Mouse (Mus musculus) natural killer cell, adult 2 months (primary cell): Measurements from ENCODE around the gene Cd79a.
A peak's percentile ranks its signal among the peaks of the same experiment; 100 is the strongest.
"Not testable (repeated sequence)": the region's sequence is repeated elsewhere in the genome, so short reads cannot be mapped to it uniquely, and the experiment has no call there.

Source experiments
- DNase-seq, 2 experiments: peaks; one replicate each; pipeline ENCODE4 v3.0.0; 2022; ENCODE audit warnings: low spot score in 2 of 2

The Cd79a gene

GRCm38 (mm10) chr7:24885468-24886307 lies 11.5 kb upstream of the Cd79a start:
- no peak for DNase-seq

GRCm38 (mm10) chr7:24886308-24886633 lies 10.9 kb upstream of the Cd79a start:
- DNase-seq: no peak

GRCm38 (mm10) chr7:24887096-24887495 lies 10.1 kb upstream of the Cd79a start:
- no peak for DNase-seq

GRCm38 (mm10) chr7:24889431-24890220 lies 7.6 kb upstream of the Cd79a start:
- DNase-seq: no peak

DNA sequence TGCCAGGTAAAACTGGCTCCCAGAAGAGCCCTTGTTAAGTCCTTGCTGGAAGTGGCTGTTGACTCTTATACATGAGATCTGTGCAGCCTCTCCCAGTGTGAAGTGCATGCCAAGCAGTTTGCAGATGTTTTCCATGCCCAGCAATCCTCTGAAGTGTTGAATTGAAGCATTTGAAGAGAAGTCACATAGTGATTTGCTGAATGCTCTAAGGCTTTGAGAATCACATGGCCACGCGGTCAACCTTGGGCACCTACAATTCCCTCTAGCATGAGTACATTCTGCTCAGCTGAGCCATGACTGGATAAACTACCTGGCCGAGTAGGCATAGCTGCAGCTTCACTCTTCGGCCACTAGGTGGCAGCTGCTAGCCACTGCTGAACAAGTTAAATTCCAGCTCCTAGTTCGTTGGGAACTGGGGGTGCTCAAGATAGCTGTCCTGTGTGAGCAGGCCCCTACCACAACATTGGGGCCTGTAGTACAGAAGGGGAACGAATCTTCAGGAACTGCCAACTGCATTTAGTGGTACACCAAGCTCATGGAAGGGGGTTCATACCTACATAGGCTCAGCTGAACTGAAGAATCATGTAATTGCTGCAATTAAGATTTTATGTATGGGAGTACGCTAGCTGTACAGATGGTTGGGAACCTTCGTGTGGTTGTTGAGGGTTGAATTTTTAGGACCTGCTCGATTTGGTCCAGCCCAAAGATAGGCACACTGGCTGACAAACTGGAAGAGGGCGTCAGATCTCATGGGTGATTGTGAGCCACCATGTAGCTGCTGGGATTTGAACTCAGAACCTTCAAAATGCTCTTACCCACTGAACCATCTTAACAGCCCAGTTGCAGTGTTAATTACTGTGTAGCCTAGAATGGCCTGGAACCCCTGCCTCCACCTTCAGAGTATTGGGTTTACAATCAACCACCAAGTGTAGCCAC lies 6.6 kb upstream of the Cd79a start:
- peak; percentile 52 to 74 for DNase-seq

DNA sequence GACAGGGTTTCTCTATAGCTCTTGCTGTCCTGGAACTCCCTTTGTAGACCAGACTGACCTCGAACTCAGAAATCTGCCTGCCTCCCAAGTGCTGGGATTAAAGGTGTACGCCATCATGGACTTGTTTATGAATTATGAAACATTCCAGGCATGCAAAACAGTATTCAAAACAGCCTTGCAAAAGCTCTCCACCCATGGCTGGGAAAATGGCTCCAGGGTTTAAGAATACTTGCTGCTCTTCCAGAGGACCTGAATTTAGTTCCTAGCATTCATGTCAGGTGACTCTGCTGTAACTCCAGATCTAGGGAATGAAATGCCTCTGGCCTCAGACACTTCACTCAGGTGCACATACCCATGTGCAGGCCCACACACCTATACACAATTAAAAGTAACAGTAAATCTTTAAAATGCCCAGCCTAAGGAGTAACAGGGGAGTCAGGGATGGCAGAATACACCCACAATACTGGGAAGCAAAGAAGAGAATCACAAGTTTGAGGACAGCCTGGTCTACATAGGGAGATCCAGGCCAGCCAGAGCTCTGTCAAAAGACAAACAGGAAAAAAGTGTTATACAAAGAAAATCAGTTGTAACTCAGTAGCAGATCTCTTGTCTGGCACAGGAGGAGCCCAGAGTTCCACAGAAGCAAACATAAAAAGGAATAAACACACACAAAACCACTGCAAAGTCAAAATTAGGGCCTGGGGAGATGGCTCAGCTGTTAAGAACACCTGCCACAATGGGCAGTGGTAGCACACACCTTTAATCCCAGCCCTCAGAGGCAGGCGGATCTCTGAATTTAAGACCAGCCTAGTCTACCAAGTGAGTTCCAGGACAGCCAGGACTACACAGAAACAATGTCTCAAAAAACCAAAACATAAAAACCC lies 5.7 kb upstream of the Cd79a start:
- no peak for DNase-seq

DNA sequence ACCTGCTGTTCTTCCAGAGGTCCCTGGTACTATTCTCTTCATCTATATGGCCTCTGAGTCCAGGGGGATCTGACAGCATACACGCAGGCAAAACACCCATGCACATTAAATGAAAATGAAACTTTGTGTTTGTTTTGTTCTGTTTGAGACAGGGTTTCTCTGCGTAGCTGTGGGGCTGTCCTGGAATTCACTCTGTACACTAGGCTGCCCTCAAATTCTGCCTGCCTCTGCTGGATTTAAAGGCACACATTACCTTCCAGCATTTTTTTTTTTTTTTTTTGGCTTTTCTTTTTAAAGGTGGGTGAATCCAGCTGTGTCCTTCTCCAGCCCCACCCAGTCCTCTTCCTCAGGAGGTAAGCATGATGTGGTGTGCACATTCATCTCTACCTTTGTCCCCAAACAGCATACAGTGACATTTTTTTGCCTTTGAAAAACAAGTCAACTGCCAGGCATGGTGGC lies 5.0 kb upstream of the Cd79a start:
- DNase-seq: no peak

- DNase-seq: not testable (repeated sequence)
Observed at GRCm38 (mm10) chr7:24895749-24896148, 1.4 kb upstream of the Cd79a start.

GRCm38 (mm10) chr7:24896269-24896668 lies 912 bp upstream of the Cd79a start:
- peak in 1 of 2 experiments; percentile 43 for DNase-seq

DNA sequence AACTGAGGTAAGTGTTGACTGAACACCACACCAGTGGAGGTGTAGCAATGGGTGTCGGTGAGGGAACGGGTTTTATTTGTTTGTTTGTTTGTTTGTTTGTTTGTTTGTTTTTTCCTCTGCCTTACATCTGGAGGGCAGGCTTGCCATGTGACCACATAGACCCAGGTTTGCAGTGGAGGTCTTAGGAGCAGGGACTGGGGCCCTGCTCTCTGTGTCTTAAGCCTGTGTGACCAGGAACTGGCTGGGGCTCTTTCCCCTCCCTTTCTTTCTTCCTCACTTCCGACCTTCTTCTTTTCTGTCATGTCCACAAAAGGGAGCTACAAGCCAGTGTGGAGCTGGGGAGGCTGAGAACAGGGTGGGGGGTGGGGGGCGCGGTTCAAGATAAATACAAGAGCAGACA lies 778 bp downstream of the Cd79a start:
- DNase-seq: no peak

- peak in 1 of 2 experiments; percentile 35 for DNase-seq
Observed at GRCm38 (mm10) chr7:24901114-24901513, 3.9 kb downstream of the Cd79a start.

DNA sequence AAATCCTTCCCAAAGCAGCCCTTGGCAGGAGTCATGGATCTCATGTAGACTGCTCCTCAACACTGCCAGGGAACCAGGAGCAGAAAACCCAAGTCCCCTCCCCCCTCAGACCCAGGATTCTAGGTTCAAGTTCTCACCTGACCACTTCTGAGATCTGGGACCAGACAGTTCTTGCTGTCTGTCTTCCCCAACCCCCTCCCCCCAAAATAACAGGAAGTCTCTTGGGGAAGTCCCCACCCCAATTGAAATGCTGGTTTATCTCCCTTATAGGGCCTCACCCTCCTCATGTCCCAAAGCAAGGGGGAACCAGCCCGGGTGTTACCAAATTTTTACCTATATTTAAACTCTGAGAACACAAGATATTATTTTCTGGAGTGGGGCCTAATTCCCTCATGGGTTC lies 4.7 kb downstream of the Cd79a start:
- DNase-seq: peak; percentile 51 to 69

- no peak for DNase-seq
Observed at GRCm38 (mm10) chr7:24902264-24902629, 5.1 kb downstream of the Cd79a start.

DNA sequence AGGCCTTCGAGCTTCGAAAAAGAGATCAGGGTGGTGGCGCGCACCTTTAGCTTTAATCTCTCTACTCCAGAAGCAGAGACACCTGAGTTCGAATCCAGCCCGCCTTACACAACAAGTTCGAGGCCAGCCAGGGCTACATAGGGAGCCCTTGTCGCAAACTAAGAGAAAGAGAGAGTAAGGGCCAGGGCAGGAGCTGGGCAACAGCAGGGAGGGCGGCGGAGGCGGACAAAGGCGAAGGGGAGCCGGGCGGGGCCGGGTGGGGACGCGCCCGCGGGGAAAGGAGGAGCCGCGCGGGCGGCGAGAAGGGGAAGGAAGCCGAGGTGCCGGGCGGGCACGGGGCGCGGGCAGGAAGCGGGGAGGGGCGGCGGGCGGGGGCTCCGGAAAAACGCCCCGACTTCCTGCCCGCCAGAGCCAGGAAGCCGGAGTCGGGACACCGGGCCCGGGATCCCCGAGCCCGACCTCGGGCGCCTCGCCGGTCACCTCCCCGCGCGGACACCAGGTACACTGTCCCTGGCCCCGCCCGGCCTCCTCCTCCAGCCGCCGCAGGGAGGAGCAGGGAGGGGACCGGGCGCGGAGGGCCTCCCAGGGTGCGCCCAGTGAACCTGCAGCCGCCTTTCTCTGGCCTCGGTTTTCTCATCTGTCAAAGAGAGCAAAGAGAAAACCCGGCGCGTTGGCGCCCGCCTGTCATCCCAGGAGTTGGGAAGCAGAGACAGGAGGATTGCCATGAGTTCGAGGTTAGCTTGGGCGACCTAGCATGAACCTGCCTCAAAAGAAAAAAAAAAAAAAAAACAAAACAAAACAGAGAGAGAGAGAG lies 5.7 kb downstream of the Cd79a start, which contains the start of gene Arhgef1:
TSS of gene Arhgef1 (plus strand) at position 283 of the 814 bp plus-strand sequence.
- DNase-seq: peak; percentile 51 to 65

- DNase-seq: peak in 1 of 2 experiments; percentile 15
Observed at GRCm38 (mm10) chr7:24903444-24903825, 6.3 kb downstream of the Cd79a start.

GRCm38 (mm10) chr7:24904070-24904483 lies 6.9 kb downstream of the Cd79a start:
- peak; percentile 98 for DNase-seq

- peak; percentile 73 to 81 for DNase-seq
Observed at GRCm38 (mm10) chr7:24904936-24905335, 7.8 kb downstream of the Cd79a start.

DNA sequence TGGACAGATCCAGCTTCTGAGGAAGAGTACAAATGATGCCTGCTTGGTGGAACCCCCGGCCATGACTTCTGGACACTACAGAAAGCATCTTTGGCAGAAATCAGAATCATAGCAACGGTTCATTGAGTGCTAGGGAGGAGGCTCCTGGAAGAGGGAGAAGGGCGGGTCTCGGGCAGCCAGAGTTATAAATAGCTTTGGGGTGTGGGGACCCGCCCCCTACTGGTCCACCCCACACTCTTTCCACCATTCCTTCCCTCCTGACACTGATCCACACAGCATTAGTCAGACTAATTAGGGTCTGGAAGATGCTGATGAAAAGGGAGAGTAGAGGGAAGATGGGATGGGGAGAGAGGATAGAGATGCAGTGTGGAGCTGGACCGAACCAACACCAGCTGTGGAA lies 9.4 kb downstream of the Cd79a start:
- no peak for DNase-seq

- peak; percentile 81 to 82 for DNase-seq
Observed at GRCm38 (mm10) chr7:24907211-24907748, 10.1 kb downstream of the Cd79a start.

DNA sequence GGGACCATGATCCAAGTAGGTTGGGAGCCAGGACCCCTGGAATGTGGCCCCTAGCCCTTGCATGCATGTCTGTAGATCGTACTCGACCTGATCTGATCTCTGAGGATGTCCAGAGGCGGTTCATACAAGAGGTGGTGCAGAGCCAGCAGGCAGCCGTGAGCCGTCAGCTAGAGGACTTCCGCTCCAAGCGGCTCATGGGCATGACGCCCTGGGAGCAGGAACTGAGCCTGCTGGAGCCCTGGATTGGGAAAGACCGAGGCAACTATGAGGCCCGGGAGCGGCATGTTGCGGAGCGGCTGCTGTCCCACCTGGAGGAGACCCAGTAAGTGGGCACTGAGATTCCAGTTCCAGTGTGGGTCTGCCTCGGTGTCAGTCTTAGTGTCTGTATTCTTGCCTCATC lies 15.3 kb downstream of the Cd79a start:
- no peak for DNase-seq
